Mouse (Mus musculus) gastrocnemius, adult 2 months (tissue): ENCODE measurements around the gene Susd2. TPM values are rescaled to one million over a fixed set of nuclear protein-coding genes. Genes with fewer than 3 reads are reported as not detected.

ENCODE experiments used
- DNase-seq: peaks from one replicate; pipeline ENCODE4 v3.0.0; 2022
- H3K27ac ChIP-seq: fragments of 200-600 bp; 2 replicates; pipeline ENCODE4 v1.8.1; 2022; ENCODE audit warnings: mild to moderate bottlenecking
- H3K4me3 ChIP-seq: fragments of 200-600 bp; 2 replicates; pipeline ENCODE4 v1.8.1; 2022; ENCODE audit warnings: mild to moderate bottlenecking, moderate library complexity
- CTCF ChIP-seq: fragments of 200-600 bp; IDR thresholded peaks from 2 replicates; pipeline ENCODE4 v1.8.1; 2022; ENCODE audit warnings: antibody characterized with exemption, mild to moderate bottlenecking, moderate library complexity
- intact Hi-C: fragments of 180-260 bp; cut with DNase I; formaldehyde crosslinking; loops from one replicate; pipeline ENCODE4 v1.15.1; 2025
- long read RNA-seq, 2 experiments: library from polyadenylated mRNA; stranded (forward); transcript quantifications; one replicate each; pipeline ENCODE4 v2.0.0; 2021
- total RNA-seq, 2 experiments: library from RNA; stranded (reverse); gene quantifications; 2 replicates each; pipeline ENCODE4 v1.2.3; 2021

The Susd2 gene
- 1 to 10 TPM; 1.0 to 2.4 TPM for total RNA-seq
- long read RNA-seq, experiment 1 = 0 reads
- long read RNA-seq, experiment 2, partial matches to known transcripts = 1 of 1 reads
- long read RNA-seq, experiment 2, other reads (novel, unspliced or antisense) = 0 of 1 reads

DNA sequence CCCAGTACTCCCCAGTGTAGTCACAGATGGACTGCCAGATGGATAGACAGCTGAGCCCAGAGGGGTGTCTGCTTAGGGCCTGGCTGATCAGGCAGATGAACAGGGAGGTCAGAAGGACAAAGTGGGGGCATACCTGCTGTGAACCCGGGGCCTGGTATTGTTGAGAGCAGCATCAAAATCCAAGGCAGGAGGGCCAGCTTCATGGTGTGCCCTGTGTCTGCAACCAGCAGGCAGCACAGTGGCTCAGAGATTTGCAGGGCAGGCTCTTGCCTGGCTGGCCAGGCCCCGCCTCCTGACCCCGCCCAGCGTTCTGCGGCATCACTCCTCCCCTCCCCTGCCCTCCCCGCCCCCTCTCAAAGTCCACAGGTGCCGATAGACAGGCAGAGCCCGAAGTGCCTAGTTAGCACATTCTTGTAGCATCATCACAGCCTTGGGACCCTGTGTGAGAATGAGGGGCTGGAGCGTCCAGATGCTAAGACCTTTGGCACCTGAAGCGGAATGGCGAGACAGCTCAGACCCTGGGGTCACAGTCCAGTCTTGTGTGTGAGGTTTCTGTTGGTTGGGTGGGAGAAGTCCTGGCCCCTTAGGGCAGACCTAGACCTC lies at the start of gene Susd2:
Gene Susd2, minus strand, starts transcription at position 268 of the 603 bp plus-strand sequence.
- no peak for TF ChIP-seq CTCF
- peak; percentile 73 for DNase-seq
- intact Hi-C loops = no loop called here
- peak within 1 kb of the TSS; percentile 47 for H3K4me3 ChIP-seq
- H3K27ac ChIP-seq = peak within 1 kb of the TSS; percentile 59

DNA sequence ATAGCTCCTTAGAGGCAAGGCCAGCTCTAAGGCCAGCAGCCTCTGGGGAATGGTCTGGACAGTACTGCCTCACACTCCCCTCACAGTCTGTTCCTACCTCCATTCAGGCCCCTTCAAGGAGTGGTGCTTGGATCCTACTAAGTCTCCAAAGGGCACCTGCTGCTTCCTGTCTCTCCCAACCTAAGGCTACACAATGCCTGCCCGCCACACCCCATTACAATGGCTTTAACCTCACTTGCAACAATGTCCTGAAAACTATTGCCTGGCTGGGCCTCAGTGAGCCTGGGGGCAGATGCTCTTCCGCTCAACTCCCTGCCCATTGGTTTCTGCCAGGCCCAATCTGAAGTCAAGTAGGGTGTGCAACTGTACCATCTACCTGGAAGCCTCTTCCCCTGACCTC lies 44.8 kb upstream of the Susd2 start:
- DNase-seq = no peak
- no peak overlapping the region for H3K4me3 ChIP-seq
- H3K27ac ChIP-seq = no peak overlapping the region
- intact Hi-C loops = no loop called here
- no peak for TF ChIP-seq CTCF

DNA sequence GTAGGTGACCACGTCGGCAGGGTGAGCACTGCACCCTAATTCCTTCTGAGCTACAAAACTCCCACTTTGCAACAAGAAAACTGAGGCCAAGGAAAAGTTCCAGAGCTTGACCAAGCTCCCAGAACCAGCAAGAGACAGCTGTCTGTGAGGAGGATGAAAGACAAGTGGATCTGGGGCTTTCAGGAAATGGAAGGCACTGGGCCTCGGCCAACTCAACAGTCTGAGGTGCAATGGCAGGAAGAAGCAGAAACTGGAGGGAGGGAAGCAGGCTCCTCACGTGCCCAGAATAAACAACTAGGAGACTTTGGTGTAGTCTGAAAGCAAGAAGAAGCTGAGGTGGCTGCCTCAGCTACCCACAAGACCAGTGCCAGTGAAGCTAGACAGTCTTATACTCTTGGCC lies 42.9 kb upstream of the Susd2 start:
- Histone ChIP-seq H3K4me3 (no peak overlapping the region), H3K27ac (0 out of 2 replicates have a peak overlapping the region, but pooled peaks have one; percentile 2)
- no peak for DNase-seq
- intact Hi-C loops = no loop called here
- TF ChIP-seq CTCF = no peak

DNA sequence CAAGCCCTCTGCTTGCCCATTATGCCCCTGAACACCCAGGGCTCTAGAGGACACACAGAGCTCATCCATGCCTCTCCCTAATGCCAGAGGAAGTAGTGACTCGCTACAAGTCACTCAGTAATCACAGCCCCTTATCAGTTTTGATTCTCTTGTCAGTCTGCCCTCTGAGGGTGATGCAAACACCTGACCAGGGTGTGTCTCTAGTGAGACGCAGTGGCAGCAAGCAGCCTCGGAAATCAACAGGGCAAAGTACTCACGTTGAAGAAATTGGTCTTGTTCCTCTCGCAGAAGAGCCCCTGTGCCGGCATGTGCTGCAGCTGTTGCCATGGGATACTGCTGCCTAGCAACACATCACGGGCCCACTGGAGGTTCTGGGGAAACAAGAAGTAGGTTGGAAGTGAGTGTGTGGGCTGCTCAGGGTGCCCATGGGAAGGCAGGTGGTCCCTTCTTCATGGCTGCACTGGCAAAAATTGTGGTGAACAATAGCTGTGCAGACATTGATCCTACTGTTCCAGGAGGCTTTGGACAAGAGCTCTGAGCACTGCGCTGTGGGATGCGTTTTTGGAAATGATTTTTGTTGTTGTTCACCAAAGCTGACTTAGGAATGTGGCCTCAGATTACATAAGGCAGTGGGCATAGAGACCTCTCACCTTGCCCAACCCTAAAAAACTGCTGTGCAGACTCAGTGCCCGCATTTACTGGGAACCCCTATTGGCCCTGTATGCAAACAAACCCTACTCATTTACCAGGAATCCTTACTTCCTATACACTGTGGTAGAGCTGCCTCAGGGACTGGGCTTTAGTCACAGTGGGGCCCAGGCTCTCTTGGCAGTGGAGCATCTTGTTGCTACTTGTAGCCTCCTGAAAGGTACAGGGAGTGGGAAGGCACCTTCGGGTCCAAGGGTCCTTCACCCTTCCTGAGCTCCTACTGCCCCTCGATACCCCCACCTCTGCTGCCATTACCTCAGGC lies 40.5 kb upstream of the Susd2 start:
- no peak for TF ChIP-seq CTCF
- H3K4me3 ChIP-seq = no peak overlapping the region
- H3K27ac ChIP-seq = no peak overlapping the region
- DNase-seq = no peak
- intact Hi-C loops = no loop called here

DNA sequence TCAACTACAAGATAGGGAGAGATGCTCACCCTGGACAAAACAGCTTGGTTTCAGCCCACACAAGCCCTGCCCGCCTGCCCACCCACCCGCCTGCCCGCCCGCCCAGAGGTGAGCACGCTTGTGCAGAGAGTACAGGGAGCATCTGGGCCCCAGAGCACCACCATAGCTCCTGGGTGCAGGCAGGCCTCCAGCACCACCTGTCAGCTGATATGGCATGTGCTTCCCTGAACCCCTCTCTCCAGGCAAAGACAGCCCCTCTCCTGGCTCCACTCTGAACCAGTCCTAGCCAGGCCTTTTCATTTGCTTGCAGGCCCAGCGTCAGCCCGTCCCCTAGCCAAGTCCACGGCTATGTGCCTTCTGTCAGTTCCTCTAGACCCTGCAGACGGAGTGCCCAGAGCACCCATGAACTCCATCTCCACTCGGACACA lies 36.8 kb upstream of the Susd2 start:
- H3K27ac ChIP-seq = no peak overlapping the region
- H3K4me3 ChIP-seq = no peak overlapping the region
- intact Hi-C loops = no loop called here
- DNase-seq = no peak
- no peak for TF ChIP-seq CTCF

DNA sequence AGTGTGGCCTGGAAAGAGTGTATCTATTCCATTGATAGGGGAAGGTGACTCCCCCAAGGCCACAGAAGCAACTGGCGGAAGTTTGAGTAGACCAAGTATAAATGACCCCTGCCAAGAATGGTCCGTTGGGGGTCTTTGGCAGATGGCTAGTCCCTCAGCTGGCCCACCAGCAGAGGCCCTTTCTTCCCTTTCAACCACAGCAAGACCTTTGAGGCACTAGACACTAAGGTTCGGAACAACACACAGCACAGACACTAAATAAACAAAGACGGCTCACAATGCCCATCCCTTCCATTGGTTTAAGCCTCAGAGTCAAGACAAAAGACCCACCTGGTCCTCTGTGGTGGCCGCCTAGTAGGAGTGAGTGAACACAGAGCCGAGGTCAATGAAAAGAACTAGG lies 35.4 kb upstream of the Susd2 start:
- Histone ChIP-seq H3K4me3 (no peak overlapping the region), H3K27ac (peak overlapping the region; percentile 82; the same call in 1 of the 2 replicates)
- no peak for TF ChIP-seq CTCF
- no peak for DNase-seq
- intact Hi-C loops = no loop called here

DNA sequence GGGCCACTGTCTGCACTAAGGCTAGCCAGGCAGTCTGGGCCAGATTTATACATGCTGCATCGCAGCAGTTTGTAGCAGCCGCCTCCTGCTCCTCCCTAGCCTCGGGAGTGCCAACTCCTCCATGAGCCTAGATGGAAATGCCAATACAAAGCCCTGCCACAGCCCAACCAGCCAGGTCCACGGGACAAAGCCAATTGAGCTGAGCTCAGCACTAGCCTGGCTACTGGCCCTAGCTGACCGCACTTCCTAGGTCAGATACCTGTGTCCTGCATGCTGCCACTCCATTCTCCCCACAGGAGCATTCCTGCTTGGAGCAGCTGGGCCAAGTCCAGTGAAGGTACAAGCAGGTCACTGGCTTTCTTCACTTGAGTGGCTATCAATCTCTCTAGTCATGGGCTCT lies 34.2 kb upstream of the Susd2 start:
- DNase-seq = peak; percentile 56
- Histone ChIP-seq H3K4me3 (no peak overlapping the region), H3K27ac (peak overlapping the region; percentile 82)
- TF ChIP-seq CTCF = no peak
- intact Hi-C loops = no loop called here

DNA sequence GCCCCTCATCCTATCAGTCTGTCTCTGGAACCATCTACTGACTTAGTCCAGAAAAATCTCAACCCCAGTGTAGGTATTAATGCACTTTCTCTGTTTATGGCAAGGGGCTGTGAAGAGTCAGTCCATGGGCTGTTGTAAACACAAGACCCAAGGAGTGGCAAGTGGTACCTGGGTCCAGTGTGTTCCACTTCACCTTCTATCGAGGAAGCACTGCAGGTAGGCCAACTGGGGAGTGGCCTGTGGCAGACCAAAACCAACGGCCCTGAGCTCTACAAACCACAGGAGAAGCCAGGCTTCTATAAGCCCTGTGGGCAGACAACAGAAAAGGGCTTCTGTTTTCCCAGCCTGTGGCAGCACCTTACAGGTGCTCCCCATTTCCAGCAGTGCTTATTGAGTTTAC lies 33.8 kb upstream of the Susd2 start:
- intact Hi-C loops = no loop called here
- DNase-seq = no peak
- Histone ChIP-seq H3K4me3 (no peak overlapping the region), H3K27ac (peak overlapping the region; percentile 82)
- TF ChIP-seq CTCF = no peak

DNA sequence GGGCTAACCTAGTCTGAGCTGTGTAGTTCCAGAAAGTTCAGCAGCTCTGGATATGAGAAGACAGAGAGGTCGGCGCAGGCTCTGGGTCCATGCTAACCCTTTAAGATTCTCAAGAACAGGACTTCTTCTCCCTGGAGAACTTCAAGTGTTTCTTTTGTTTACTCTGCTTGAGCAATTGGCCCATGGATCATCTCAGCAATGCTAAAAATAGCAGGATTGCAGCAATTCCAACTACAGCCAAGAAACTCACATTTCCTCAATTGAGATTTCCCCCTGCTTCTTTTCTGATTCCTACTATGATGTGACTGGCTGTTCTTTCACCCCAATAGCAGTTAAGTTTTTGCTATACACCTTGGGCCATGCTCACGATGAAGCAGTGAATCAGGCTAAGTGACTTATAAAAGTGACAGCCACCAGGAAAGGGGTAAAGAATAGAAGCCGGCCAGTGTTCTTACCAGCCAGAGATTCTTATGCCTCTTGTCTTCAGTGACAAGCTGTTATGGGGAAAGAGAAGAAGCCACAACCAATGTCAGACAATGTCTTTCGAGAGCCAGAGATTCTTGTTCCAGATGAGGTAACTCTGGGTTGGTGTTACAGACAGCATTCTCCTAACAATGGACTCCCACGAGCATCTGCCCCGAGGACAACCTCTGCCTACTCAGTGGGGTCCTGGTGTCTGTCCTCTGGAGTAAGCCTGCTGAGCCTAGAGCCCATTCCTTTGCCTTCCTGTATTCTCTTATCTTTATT lies 33.2 kb upstream of the Susd2 start:
- intact Hi-C loops = no loop called here
- DNase-seq = peak; percentile 40
- H3K27ac ChIP-seq = peak overlapping the region; percentile 82
- H3K4me3 ChIP-seq = 0 out of 2 replicates have a peak overlapping the region, but pooled peaks have one; percentile 6
- no peak for TF ChIP-seq CTCF

DNA sequence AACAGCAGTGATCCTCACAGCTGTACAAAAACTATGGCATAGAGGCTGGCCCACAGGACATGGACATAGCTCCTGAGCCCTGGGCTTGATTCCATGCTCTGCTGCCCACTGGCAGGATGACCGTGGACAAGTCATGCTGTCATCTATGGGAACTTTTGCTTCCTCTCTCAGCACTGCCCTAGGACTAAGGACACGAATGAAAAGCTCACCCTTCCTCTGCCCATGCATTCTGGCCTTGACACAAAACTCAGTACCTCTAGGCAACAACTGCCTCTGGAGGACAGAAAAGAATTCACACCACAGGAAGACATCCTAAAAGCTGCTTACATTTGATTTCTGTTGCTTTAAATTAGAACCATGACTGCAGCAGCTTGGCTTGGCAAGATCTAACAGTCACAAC lies 32.5 kb upstream of the Susd2 start:
- no peak overlapping the region for H3K4me3 ChIP-seq
- intact Hi-C loops = no loop called here
- no peak for TF ChIP-seq CTCF
- peak overlapping the region; percentile 82 for H3K27ac ChIP-seq
- DNase-seq = no peak

DNA sequence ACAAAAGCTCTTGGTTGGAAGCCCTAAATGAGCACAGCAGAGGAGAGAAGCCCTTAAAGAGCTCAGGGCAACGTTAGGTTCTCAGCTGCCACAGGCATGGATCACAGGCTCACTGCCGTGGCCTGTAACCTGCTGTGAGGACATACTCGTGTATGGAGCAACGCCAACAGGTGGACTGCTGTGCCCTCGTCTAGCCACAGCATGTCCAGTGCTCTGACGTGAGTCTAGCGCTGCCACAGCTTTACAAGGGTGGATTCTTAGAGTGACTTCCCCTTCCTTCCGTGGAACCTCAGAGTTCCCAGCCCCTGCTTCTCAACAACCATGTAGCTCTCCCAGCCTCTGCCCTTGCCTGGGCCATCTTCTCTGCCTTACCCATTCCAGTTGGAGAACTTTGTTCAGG lies 31.8 kb upstream of the Susd2 start:
- peak overlapping the region; percentile 82 for H3K27ac ChIP-seq
- TF ChIP-seq CTCF = no peak
- DNase-seq = no peak
- H3K4me3 ChIP-seq = no peak overlapping the region
- intact Hi-C loops = no loop called here

DNA sequence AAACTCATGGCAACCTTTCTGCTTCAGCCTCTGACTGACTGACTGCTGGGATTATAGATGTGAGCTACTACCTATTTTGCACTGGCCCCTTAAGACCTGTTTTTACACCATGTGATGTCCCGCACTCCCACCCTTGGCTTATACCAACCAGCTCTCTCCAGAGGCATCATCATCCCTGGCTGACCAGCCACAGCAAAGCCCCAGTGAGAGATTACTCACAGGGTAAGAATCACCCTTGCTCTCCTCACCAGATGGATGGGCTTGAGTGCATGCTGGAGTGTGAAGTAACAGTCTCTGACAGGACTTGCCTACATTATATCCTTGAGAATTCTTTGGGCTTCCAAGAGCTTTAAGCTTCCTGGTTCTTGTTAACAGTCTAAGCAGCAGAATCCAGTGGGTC lies 26.1 kb upstream of the Susd2 start:
- no peak for DNase-seq
- no peak for TF ChIP-seq CTCF
- no peak overlapping the region for H3K4me3 ChIP-seq
- intact Hi-C loops = no loop called here
- no peak overlapping the region for H3K27ac ChIP-seq
